Comparison of ENCODE assay signal across 10 mouse cellular contexts in genomic region chr10:53959759-53960158, GRCm38 (mm10).
"Had no signal": no experiment of that assay in that cellular context is flagged by ENCODE, and none has a peak within 500 bp of the region (broad histone marks: within the 10 kb centered on the region; RNA-seq: fewer than 3 reads in every experiment).

No protein-coding gene starts in this region.

- H3K36me3 ChIP-seq: kidney, embryonic 15.5 days; limb, embryonic 13.5 days; liver, embryonic 15.5 days; midbrain, embryonic 12.5 days had no signal

- H3K4me1 ChIP-seq: kidney, embryonic 15.5 days; limb, embryonic 13.5 days; liver, embryonic 15.5 days; midbrain, embryonic 12.5 days had no signal

- DNase-seq: kidney, postnatal 14 days; left cerebral cortex, postnatal 4 days; lung, adult 2 months; lung, postnatal 36 days; right cerebral cortex, postnatal 14 days; thymus, postnatal 36 days had no signal

- H3K27me3 ChIP-seq: kidney, embryonic 15.5 days; limb, embryonic 13.5 days; liver, embryonic 15.5 days; midbrain, embryonic 12.5 days had no signal

- H3K9me3 ChIP-seq: kidney, embryonic 15.5 days; limb, embryonic 13.5 days; liver, embryonic 15.5 days; midbrain, embryonic 12.5 days had no signal

- H3K4me3 ChIP-seq: kidney, embryonic 15.5 days; limb, embryonic 13.5 days; liver, embryonic 15.5 days; midbrain, embryonic 12.5 days had no signal
